Mouse (Mus musculus) c-Kit-positive CD71-negative TER-119-negative erythroid progenitor cells, embryonic 14.5 days (primary cell): ENCODE results near the gene Nsun2.
"Not testable (repeated sequence)": the region's sequence is repeated elsewhere in the genome, so short reads cannot be mapped to it uniquely, and the experiment has no call there.

Experiments
- DNase-seq: peaks from one replicate; pipeline ENCODE4 v3.0.0-alpha.2; 2013; ENCODE audit warnings: low read depth

Nsun2 gene

DNA sequence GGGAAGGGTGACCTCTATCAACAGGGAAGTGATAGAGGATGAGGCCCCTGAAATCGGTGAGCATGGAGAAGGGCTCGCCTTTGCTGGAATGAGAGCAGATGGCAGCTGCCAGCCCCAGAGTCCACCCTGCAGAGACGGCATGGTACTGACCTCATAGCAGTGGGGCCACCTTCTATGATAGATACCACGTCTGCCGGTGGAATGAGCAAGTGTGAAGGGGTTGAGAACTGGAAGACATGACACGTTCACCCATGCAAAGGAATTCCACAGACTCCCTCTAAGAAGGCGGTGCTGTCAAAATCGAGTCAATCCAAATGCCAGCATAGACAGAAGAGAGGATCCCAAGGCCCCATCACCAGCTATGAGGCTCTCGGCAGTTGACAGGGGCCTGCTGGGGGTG is 20.7 kb downstream of the Nsun2 start:
- DNase-seq: no peak

DNA sequence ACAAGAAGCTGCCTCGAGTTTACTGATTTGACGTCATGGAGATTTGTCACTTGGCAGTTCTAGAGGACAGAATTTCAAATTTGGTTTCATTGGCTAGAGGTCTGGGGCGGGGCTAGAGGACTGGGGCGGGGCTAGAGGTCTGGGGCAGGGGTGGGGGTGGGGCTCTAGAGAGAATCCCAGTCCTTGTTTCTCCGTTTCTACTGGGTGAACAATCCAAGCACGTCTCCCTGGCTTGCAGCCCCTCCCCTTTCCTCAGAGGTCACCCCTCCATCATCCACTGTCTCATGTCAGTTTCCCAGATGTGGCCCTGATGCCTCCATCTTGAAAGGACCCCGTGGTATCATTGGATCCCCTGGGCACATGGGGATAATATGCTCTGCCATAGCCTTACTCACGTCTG is 21.5 kb downstream of the Nsun2 start:
- no peak for DNase-seq

DNA sequence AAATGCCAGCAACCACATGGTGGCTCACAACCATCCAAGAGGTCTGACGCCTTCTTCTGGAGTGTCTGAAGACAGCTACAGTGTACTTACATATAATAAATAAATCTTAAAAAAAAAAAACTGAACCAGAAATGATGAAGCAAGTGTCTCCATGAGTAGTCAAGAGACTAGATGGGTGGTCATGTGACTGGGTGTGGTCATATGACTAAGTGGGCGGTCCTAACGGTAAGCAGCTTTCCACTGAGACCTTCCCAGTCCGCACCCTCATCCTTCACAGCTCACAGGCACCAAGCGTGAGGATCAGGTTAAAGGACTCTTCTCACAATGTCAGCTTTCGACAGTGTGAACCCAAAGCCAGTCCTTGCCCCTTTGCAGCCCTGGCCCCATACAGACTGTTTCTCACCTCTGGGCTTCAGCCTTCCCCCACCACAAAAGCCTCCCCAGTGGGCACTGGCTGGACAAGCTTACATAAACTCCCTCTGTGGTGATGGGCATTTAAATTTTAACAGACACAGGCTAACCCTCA is 22.5 kb downstream of the Nsun2 start:
- DNase-seq: no peak

DNA sequence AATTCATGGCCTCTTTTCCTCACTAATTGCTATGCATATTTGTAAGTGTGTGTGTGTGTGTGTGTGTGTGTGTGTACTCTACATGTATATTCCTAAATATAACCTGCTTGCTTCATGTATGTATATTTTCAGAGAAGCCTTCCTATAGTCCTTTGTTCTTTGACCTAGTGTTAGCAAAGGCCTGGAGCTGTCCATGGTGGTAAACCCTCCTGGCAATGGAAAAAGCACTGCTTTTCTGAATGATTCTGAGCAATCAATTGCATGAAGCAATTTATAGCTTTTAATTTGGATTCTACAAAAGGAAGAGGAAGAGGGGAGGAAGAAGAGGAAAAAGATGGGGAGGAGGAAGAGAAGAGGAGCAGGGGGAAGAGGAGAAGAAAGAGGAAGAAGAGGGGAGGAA is 23.2 kb downstream of the Nsun2 start:
- DNase-seq: no peak

DNA sequence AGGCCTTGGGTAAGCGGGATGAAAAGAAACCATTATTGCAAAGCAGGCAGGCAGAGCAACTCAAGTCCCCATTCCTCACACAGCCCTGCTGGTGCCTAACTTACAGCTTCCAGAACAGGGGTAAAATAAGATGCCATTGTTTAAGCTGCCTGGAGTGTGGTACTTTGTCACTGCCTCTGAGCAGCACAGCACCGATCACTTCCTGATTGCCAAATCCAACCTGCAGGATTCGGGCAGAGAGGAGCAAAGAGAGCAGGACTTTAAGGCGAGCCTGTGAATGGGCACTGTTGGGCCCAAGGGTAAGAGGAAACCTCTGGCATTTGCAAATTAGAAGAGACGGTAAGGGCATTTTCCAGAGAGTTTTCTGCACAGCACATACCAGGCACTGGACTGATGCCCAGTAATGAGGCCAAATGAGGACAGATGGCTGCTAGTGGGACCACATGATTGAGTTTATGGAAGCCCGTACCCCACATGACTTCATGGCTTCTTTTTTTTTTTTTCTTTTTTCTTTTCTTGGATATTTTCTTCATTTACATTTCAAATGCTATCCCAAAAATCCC is 24.6 kb downstream of the Nsun2 start:
- DNase-seq: no peak

DNA sequence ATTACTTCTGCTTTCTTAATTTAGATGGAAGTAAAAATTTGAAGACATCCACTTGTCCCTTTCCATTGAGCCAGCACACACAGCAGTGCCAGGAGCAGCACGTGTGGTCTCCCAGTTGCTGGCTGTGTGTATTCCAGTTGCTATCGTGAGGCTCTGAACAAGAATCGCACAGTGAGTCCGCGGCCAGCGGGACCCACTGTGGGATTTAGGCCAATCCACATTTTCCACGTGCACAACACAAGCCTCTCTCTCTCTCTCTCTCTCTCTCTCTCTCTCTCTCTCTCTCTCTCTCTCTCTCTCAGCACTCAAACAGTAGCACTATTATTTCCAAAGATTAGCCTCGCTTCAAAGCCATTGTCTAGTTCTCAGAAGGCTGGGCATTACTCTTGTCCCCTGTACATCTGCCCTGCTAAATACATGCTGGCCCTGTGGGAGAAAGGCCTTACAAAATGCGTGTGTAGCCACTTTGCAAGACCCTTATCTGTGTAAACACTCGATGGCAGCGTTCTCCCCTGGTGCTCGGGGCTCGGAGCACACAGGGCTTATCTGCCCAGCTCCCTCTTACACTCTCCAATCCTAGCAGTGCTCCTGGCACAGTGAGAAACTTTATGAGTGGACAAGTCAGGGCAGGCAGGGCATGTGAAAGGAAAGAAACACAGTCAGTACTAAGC is 25.9 kb downstream of the Nsun2 start:
- DNase-seq: no peak

DNA sequence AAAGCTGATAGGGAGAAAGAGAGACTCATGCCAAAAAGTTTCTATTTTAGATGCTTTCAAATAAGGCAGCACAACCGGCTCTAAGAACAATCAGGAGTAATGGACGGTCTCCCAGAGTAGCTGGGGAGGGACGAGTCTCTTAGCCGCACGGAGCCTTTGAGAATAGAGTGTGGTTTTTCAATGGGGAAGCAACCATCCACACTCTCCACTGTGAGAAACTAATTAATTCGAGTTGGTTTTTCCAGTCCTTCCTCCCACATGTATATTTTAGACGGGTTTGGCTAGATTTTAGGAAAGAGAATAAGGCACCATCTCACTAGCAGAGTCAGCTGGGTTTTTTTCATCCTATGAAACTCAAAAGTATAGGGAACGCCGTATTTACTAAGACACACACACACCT is 28.5 kb downstream of the Nsun2 start:
- DNase-seq: no peak

DNA sequence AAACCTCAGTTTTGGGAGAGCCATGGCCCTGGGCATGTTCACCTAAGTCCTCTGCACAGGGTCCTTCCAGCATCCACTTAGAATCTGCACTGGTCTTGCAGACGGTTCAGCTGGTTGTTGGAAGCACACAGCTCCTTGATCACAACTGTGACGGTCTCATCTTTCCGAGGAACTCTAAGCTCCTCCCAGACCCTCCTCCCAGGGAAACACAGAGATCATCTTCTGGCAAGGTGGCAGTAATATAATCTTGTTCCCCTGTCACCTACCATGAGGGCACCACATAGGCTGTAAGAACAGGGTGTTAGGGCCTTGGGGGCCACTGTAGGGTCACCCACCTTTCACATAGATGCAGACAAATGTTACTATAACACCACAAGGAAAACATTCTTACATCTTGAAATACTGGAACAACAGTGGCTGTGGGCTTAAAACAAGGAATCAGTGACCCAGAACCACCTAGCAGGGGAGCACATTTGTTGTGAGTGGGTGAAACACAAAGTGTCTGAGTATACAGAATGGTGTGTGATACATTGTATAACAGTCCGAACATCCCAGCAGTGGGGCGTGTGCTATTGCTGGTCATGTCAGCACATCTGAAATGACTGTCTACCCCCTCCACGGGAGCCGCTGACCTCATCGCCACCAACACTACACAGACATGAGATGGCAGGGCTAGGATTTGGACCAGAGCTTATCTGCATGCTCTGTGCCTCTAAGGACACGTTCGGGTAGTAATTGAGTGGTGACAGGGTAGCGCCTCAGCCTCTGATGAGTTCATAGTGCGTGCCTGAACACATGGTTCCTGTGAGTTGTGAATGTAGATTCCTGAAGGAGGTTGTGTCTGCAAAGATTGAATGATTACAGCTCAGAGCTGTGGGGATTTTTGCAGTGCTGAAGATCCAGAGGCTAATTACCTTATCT is 29.4 kb downstream of the Nsun2 start:
- DNase-seq: no peak

DNA sequence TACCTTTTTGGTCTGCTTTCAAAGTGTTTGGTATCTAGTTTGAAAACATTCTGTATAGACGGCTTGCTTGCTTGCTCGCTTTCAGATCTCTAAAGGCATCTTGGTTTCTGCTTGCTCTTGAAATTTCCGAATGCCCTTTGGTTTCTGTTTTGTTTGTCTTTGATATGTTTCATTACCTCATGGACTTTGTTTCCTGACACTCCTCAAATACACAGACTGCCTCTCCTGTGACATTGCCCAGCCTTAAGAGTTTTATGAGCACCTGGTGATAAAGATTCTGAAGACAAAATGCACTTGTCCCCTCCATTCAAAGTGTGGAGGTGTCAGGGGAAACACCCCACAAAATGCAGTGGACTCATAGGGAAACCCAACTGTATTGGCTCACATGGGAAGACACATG is 30.4 kb downstream of the Nsun2 start:
- no peak for DNase-seq

DNA sequence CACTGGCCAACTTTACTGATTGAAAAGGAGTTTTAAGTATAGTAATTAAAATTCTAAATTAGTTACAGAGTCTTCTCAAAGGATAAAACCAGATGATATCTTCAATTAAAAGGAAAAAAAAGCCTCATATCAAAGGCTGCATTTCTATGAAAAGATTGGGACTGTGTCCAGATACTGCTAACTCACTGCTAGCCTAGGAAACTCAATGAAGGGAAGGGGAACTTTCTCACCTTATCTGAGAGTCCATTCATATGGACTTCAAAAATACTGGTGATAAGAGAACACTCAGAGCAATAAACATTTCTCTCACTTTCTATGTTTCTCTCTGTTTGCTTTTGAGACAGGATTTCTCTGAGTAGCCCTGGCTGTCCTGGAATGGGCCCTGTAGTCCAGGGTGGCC is 31.0 kb downstream of the Nsun2 start:
- DNase-seq: no peak

DNA sequence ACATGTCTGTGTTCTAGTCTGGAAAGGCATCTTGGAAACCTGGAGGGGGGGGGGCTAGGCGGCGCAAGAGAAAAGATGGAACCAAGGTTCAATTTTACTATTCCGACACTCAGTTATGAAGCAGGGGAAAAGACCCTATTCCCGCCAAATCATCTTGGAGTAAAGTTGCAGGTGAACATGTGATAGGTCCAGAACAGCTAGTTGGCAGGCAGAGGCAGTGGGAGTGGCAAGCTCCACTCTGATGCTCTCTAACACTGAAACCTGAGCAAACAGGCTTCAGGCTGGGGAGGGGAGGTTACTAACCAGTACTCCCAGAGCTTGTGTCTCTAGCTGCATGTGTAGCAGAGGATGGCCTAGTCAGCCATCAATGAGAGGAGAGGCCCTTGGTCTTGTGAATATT is 31.9 kb downstream of the Nsun2 start:
- DNase-seq: not testable (repeated sequence)

DNA sequence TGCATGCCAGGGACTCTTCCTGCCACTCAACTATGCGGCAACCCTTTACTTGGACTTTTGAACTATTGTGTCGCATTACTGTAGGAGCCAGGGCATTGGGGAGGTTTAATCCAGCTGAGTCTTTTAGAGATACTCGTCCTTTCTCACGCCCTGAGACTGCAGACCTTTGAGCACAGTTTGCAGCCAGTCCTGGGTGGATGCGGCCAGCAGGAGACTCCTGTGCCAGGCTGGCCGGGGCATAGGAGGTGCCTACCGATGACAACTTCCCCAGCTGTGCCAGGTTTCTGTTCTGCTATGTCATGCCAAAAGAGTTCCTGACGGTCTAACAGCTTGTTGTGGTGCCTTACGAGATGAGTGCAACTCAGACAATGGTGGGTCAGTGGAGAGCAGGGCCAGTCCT is 35.7 kb downstream of the Nsun2 start:
- no peak for DNase-seq

DNA sequence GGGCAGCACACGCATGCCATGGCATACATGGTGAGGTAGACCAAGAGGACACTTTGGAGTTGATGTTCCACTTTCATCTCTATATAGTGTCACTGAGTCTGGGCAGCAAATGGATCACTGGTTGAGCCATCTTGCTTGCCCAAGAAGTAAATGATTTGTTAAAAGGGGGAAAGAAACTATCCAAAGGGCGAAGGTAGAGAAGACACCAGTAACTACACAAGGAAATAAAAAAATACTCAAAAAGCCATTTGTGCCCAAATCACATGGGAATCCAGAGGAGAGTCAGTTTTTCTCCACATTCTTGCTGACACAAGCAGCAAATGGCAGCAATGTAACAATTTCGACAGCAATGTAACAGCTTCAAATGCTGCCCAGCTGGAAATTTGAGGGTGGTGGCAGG is 39.0 kb downstream of the Nsun2 start:
- DNase-seq: no peak

DNA sequence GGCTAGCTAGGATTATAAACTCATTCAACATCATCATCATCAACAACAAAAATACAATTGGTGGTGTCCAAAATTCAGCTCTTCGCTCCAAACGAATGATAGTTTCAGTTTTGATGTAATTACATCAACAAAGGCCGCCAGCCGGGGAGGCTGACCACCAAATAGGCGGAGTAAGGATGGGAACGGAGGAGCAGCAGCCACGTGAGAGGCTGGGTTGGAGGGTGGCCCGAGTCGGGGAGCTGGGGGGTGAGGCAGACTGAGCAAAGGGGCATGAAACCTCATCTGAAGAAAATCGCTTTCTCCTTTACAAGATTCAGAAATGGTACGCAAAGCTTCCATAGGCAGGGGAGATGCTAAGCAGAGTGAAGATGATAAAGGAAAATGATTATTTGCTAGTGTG is 43.1 kb downstream of the Nsun2 start:
- no peak for DNase-seq

DNA sequence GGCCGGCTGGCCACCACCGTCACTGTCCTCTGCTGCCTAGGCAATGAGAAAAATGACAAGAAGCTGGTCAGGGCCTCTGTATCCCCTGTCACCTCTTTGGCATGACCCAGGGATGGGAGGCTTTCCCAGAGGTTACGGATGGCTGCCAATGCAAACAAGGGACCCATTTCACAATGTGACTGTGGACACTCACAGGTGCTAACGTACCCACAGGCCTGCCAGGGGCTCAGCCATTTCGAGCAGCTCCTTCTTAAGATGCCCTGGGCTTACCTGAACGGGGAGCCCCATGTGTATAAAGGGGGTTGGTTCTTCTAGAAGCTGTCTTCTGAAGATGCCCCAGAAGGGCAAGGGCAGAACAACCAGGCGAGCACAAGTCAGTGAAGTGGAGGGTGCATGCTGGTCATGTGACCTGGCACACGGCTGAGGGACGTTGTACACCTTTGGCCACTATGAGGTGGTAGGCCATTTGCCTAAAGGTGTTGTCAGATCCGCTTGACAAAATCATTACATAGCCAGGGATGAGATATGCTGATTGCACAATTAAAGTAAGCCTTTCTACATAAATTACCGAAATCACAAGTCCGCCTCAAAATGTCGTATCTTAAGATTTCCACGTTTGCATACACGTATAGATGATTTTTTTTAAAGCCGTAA is 43.8 kb downstream of the Nsun2 start:
- DNase-seq: no peak

DNA sequence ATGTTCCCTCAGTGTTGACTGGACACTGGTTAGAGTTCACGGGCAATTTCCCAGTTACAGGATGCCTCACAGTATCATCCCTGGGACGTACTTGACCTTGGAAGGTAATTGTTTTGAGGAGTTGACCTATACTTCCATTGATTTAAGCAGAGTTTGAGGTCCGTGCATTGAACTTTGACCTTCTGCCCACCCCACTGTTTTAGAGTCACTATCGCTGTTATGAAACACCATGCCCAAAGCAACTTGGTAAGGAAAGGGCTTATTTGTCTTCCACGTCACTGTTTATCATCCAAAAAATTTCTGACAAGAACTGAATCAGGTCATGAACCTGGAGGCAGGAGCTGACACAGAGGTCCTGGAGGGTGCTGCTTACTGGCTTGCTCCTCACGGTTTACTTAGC is 48.9 kb downstream of the Nsun2 start:
- DNase-seq: no peak

DNA sequence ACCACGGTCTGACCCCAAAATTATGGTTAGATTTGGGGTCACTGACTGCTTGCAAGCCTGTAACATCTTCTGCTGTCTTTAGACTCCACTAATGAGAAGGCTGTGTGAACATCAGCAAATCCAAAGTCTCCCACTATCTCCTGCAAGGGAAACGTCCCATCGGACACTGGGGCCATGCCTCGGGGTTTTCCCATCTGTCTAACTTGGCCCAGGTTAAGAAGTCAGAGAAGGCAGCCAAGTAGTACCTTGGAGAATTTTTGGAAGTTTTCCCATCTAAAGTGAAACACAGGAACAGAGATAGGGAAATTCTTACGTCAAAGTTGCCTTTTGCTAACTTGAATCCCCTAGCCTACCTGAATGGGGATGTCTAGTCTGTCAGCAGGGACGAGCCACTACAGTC is 50.0 kb downstream of the Nsun2 start:
- DNase-seq: no peak

DNA sequence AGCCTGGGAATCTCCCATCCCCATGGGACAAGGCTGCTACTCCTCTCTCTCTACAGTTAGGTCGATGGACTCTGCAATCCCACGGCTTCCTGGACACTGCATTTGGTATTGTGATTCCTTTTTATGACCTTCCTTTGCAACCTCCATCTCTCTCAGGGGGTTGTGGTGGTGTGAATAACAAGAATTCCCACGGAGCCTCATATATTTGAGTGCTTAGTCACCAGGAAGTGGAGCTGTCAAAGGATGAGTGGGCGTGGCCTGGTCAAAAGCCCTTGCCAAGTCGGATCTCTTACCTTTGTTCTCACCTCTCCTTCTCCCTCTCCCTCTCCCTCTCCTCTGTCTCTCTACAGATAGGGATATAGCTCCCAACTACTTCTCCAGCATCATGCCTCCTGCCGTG is 52.3 kb downstream of the Nsun2 start:
- DNase-seq: no peak

DNA sequence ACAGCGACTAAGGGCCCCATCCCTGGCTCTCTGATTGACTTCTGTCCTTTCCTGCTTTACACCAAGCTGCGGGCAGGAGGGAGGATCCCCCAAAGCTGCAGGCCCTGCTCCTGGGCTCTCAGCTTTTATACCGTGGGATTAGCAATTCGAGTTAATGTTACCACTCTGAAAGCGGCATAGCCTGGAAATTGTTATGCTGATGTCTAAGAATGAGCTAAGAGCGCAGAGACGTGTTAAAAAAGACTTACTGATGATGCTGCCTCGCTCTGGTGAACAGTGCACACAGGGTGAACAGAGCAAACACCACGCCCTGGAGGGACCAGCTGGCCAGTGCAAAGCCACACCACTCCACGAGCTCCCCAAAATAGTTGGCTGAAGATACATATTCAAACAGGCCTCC is 52.8 kb downstream of the Nsun2 start:
- no peak for DNase-seq

DNA sequence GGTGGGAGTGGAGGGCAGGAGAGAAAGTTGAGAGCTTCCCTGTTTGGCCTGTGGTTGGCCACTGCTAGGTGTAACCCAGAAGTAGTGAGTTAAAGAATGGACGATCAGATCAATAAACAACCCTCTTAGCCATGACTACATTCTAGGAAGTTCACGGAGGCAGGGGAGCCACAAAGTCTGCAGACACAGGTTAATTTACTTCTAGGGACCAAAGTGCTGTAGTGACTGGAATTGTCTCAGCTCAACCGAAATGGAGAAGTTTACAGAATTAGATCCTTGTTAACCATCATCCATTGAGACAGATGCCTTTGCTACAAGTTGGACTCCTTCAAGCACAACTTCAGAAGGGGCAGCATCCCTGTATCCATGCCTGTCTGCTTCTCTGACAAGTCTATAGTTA is 54.3 kb downstream of the Nsun2 start:
- DNase-seq: no peak

DNA sequence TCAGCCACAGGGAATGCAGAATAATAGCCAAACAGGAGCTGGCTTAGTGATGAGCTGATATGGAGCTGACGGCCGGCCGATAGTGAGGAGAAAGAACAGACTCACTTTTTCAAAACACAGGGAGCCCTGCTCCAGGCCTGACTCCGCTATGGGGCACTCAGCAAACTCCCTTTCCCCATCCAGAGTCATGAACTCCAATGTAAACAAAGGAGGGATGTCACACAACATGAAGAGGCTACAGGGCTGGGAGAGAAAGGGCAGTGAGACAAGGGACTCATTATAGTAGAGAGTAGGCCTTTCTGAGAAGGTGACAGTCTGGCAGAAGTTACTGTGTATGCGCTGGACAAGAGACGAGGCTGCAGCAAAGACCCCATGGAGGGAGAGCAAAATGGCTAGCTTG is 54.7 kb downstream of the Nsun2 start:
- DNase-seq: no peak

DNA sequence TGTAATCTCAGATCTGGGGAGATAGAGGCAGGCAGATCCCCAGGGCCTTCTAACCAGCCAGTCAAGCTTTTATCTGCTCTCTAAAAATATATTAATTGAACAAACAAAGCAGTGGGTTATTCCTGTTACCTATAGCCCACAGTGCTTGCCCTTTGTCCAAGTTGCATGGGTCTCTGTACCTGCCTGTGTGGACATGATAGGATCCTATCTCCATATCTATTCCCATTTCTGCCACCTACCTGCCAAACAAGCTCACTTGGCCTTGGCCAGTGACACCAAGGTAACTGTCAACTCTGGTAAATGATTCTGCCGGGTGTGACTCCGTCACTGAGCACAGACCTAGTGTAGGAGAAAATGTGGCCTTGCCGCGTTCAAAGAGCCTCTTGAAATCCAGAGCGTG is 57.8 kb downstream of the Nsun2 start:
- no peak for DNase-seq

DNA sequence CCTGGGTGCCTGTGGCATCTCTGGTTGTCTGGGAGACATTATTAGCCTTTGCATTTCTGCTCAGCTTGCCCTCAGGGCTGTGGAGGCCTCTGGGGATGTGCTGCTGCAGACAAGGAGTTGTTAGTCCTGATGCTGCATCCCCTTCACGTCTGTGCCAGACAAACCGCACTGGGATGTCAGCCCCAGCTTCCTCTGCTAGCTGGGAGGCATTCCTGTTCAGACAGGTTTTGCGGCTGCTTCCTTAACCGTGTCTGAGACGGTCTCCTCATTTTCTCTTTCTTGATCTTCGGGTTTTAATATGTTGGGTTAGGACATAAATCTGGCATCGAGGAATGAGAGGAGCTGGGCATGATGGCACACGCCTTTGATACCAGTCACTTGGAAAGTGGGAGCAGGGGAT is 58.7 kb downstream of the Nsun2 start:
- DNase-seq: no peak
